Mouse (Mus musculus) layer of hippocampus, adult 8-10 months (tissue): ENCODE results near the gene Insl6. TPM values are rescaled to one million over a fixed set of nuclear protein-coding genes. Genes with fewer than 3 reads are reported as not detected.

Source experiments
- DNase-seq, 2 experiments: peaks; one replicate each; pipeline ENCODE4 v3.0.0; 2022; ENCODE audit warnings: low spot score in 2 of 2
- total RNA-seq, 4 experiments: library from RNA; stranded (reverse); gene quantifications; 2 replicates each; pipeline ENCODE4 v1.2.4; 2022

Insl6 gene
- 1 to 10 TPM in 1 of 4 experiments, under 1 TPM in 2, not detected in 1; 0.94 to 1.3 (median 0.97) TPM for total RNA-seq

GRCm38 (mm10) chr19:29325053-29325851 is at the start of gene Insl6:
TSS of gene Insl6 (minus strand) at chr19:29325356.
- no peak for DNase-seq

DNA sequence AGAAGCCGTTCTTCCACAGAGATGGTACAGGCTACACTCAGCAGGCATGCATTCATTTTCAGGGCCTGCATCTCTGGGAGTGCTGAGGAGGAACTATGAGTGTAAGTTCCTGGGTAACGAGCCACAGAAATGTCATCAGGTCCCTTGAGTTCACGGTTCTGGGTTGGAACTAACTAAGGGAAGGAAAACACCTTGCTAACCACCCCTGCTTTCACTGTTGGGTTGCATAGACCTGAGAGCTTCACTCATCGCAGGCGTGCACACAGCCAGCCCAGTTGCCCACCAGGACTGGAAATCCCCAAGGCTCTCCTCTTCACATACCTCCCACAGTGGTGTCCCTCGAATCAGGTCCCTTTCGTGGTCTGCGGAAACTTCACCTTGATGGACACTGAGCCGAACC is 49.8 kb upstream of the Insl6 start:
- DNase-seq = no peak

- no peak for DNase-seq
These were observed 48.3 kb upstream of the Insl6 start for GRCm38 (mm10) chr19:29373438-29373837.

- DNase-seq = no peak
These were observed 47.5 kb upstream of the Insl6 start for GRCm38 (mm10) chr19:29372621-29373020.

DNA sequence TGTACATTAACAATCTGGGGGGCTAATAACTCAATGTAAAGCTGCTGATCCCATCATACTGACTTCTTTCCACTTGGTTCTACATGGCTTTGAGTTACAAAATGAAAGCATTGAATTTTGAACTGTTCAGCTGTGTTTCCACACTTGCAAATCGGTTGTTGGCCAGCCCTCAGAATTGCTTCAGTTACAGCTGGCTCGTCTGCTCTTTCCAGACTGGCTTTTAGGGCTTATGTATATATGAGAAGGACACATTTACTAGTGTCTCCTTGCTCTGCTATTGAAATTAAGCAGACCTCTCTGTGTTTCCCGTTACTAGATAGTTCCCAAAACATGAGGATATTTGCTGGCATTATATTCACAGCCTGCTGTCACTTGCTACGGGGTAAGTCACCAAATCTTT is 47.0 kb upstream of the Insl6 start:
- peak in 1 of 2 experiments; percentile 48 for DNase-seq

DNA sequence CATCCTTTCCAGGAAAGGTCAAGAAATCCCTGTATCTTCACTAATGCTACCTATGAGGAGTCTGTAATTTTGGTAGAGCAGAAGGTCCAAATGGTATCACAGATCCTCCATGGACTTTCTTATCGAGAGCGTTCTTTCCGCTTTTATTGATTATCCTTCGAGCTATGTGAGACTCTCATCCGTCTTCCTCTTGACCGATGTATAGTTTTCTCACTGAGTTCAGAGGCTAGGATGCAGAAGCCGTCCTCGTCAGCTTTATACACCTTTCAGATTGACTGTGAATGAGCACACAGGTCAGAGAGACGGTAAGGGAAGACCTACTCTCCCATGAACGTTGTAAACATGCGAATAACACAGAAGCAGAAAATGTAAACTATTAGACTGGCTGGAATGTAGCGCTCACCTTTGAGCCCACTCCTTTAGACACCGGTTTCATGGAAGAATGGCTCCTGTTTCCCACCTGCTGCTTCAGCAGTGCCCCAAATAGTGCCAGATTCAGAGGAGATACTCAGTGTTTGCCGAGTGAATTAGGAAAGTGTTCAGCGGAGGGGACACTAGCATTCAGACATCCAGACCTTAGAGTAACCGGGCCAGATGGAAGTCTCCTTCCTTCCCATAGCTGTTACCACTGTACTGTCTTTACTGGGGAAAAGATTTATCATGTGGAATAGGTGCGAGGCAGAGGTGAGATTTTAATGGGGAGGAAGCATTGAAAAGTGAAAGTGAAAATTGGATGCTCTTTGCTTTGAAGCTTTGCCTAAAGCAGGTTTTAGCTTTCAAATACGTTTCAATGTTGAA is 46.3 kb upstream of the Insl6 start:
- DNase-seq = no peak

GRCm38 (mm10) chr19:29370545-29371283 is 45.6 kb upstream of the Insl6 start:
- DNase-seq = no peak

DNA sequence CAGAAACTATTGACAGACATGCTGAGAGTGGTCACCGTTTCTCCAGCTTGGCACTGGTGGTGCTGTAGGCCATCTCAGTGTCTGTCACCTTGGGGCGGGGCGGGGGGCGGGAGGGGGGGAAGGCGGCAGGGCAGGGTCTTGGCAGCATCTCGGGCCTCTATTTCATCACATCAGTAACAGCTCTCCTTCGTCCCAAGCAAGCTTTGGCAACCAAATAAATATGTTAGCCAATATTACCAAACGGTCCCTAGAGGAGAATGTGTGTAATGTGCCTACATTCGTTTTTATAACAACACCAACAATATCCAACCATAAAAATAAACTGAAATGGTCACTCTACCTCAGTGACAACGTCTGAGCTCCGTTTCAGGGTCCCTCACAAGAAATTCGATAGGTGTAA is 45.0 kb upstream of the Insl6 start:
- DNase-seq = no peak

DNA sequence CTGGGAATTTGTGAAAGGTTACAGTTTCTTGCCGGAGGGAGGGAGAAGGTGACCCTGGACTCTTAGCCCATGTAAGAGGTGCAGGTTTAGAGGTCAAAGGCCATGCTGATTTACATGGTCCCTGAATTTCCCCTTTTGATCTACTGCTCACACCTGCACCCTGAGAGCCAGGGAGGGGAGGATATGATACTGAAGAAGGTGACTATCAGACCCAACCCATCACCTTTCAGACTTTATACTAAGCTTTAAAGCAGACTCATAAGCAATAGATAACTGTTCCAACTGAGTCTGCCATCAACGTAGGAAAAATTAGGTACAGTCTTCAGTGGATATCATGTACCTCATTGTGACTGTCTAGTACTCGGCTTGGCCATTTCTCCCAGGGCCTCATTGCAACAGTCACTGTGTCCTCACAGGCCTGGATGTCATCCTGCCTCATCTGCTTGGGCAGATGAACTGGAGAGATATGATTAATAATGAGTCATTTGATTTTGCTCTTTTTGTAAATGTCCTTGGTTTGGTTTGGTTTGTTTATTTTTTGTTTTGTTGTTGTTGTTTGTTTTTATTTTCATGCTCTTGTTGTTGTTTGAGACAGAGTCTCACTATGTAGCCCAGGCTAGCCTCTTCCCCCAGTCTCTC is 43.6 kb upstream of the Insl6 start:
- DNase-seq = no peak

- no peak for DNase-seq
These were observed 42.9 kb upstream of the Insl6 start for GRCm38 (mm10) chr19:29368041-29368440.

GRCm38 (mm10) chr19:29366969-29367622 is 41.9 kb upstream of the Insl6 start, which contains the start of the genes Plgrkt and Cd274:
TSS of gene Plgrkt (minus strand) at chr19:29367390.
TSS of gene Cd274 (plus strand) at chr19:29367455.
- no peak for DNase-seq

DNA sequence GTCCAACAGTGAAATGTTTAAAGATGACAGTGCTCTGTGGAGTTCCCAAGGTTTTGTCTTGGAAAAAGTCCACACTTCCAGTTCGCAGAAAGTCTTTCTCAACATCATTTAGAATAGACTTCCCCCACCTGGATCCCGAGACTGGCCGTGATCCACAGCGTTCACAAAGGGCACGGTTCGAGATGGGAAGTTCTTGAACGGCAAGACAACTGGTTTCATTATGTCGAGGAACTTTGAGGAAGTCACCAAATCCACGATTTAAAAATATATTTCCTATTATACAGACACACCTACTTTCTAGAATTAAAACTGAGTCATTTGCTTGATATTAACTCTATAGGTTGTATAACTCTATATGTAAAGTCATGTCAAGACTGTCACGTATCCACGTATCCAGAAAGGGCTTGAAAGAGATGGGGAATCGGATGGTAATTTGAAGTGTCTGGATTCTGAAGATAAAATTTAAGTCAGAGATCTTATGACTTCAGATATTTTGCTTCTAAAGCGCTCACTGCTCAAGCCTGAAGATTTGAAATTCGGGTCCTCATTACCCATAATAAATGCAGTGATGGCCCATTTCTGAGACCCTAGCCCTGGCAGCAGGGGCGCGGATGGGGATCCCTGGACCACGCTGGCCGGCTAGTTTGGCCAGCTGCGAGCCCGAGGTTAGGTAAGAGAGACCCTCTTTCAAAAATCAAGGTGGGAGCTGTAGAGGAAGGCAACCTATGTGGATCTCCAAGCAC is 41.2 kb upstream of the Insl6 start:
- no peak for DNase-seq

- DNase-seq = no peak
These were observed 39.9 kb upstream of the Insl6 start for GRCm38 (mm10) chr19:29365105-29365504.

- DNase-seq = no peak
These were observed 38.9 kb upstream of the Insl6 start for GRCm38 (mm10) chr19:29364076-29364475.

DNA sequence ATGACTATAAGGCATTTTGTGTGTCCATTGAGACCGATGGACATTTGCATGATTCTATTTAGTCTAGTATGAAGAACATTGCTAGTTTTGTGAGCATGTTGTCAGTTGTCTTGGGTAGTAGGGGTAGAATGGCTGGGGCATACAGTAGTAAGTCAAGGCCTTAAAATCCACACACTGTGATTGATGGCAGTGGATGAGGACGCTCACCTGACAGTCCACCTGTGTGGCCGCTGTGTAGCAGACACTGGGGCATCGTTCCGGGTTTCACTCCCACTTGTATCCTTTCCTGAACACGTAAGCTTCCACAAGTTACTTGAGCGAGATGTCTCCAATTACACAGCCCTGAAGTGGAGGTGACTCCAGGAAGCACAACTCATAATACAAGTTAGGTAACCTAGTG is 38.4 kb upstream of the Insl6 start:
- no peak for DNase-seq

DNA sequence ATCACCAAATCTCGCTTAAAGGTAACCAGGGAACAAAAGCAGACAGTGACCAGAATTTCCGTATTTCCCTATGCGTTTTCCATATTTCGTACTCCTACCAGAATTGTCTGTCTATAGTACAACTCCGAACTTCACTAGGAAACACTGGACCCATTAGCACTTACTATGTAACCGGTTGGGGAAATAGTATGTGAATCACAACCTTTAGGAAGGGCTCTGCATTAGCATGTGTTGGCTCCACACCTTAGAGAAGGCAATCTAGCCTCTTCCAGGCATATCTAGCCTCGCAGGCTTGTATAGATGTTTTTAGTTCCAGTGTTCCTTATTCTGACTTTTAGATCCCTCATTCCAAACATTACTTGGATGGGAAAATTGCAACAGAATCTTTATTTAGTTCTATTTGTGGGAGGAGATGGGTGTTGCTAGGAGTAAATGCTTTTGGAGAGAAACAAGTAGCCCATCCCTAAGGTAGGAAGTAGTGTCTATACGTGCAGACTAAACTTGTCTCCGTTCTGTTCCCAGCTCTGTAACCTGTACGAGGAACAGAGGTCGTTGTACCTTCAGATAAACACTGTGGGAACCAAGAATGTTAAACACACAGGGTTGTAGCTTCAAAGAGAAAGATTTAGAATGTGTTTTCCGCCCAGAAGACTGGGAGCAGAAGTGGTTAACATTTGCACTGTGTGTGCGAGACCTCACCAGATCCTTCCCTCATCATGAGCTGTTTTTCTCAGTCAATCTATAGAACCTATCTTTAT is 37.2 kb upstream of the Insl6 start:
- no peak for DNase-seq

DNA sequence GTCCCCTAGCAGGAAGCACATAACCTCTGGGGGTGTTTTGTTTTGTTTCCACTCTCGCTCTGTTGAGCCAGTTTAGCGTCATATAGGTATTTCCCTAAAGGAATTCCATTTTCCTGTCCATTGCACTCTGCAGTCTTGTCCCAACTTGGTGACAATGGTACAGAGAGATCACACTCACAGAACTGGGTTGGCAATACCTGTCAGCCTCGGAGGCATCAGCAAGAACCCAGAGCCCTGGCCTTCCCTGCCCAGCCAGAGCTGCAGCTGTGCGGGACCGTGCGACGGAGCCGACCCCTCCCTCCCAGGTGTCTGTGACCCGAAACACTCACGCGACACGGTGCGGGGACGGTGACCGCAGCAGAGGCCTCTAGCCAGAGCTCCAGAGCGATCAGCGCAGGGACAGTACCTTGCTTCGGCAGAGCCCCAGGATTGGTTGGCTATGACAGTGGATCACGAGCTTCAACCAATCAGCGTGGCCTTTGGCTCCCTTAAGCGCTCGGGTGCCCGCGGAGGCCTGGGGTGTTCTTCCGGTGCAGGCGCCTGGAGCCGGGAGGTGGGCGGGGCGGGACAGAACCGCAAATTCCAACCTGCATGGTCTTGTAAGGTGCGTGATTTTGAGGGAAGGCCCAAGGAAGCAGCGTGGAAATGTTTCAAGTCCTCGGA is 36.4 kb upstream of the Insl6 start:
- DNase-seq = peak; percentile 91

GRCm38 (mm10) chr19:29360251-29360650 is 35.1 kb upstream of the Insl6 start:
- no peak for DNase-seq

DNA sequence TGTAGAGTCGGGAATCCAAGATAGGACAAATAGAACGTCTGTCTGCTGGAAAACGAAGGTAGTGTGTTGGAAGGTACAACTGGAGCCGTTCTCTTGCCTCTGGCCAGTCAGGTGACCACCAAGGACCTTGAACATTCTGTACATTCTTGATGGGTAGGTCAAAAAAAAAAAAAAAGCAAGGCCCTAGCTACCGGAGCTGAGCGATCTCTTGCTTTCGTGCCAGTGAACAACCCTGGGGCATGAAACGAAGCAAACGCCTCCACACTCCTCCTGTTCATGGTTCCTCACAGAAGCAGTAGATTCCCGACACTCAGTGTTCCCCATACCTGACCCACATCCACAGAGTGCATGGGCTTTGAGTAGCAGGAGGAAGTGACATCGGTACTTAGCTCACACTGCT is 31.1 kb upstream of the Insl6 start:
- DNase-seq = no peak
